Mouse (Mus musculus) bone marrow macrophage, adult 2 months (primary cell): Measurements from ENCODE around the gene March8. TPM values are rescaled to one million over a fixed set of nuclear protein-coding genes. Genes with fewer than 3 reads are reported as not detected.
A peak's percentile ranks its signal among the peaks of the same experiment; 100 is the strongest.

Source experiments
- H3K27ac ChIP-seq: 2 replicates; pipeline ENCODE4 v1.5.1; 2012; ENCODE audit warnings: low read depth, low read length; ENCODE audit not compliant: insufficient read depth
- H3K4me1 ChIP-seq: 2 replicates; pipeline ENCODE4 v1.6.1; 2012; ENCODE audit warnings: low read length; ENCODE audit not compliant: control insufficient read depth, insufficient read depth
- H3K4me3 ChIP-seq: 2 replicates; pipeline ENCODE4 v1.5.1; 2012; ENCODE audit warnings: mild to moderate bottlenecking, low read length, moderate library complexity; ENCODE audit not compliant: insufficient read depth
- CTCF ChIP-seq: IDR thresholded peaks from 2 replicates; pipeline ENCODE4 v1.5.1; 2012; ENCODE audit warnings: low read depth, mild to moderate bottlenecking, low read length, moderate library complexity
- POLR2A ChIP-seq: IDR thresholded peaks from 2 replicates; pipeline ENCODE4 v1.6.1; 2012; ENCODE audit warnings: mild to moderate bottlenecking, low read depth, low read length, borderline replicate concordance
- polyA plus RNA-seq: library from polyadenylated mRNA; stranded (reverse); fragments of >200 nt; gene quantifications from 2 replicates; pipeline ENCODE4 v1.2.4, GENCODE M21; 2012; ENCODE audit not compliant: missing spikeins, insufficient read depth, insufficient read length

Gene March8
- polyA plus RNA-seq: 32.1 and 33.3 TPM in 2 replicates

DNA sequence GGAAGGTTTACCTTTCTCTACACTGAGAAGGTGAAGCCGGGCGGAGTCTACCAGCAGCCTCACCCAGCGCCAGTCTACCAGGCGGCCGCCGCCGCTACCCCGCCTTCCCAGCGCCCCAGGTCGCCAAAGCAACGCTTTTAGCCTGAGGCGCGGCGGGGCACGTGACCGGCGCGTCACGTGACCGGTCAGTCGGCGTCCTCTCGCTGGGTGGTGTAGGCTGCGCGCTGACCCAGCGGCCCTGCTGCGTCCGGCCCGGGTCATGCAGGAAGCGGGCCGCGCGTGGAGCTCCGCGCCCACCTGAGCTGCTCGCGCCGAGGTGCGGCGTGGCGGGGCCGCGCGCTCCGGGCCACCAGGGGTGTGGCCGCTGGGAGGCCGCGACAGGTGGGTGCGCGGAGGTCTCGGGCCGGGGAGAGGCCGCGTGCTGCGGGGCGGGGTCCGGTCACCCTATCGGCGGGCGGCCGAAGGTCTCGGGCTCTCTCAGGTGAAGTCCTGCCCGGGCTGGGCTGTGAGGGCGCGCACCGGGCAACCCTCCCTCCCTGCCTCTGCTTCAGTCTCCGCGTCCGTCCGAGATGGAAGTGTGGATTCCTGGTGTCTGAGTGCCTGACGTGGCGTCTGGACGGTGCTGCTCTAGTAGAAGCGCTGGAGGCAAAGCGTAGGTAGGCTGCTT, at the start of gene March8:
Gene March8 (plus strand): TSS at position 190 of the 667 bp plus-strand sequence.
- Histone ChIP-seq H3K4me3 (peak within 1 kb of the TSS; percentile 98), H3K4me1 (peaks cover 8% of the 10 kb centered on the region), H3K27ac (peak within 1 kb of the TSS; percentile 21)
- no peak for TF ChIP-seq CTCF
- TF ChIP-seq POLR2A: no peak

DNA sequence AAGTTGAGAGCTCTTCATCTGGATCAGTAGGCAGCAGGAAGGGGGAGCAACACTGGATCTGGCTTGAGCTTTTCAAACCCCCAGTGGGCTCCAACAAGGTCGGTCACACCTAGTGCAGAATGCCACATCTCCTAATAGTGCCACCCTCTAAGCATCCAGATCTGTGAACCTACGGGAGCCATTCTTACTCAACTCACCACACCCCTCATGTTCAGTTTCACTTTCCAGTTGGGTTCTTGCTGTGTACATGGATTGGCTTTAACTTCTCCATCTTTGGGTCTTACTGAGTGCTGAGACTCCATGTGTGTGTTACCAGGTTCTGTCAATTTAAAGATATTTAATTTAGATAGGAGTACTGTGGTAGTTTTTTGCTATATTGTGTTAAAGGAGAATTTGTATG, 26.4 kb upstream of the March8 start:
- no peak for TF ChIP-seq CTCF
- TF ChIP-seq POLR2A: no peak
- no peak overlapping the region for H3K4me3 ChIP-seq
- H3K27ac ChIP-seq: no peak overlapping the region
- peaks cover 5% of the 10 kb centered on the region; the same call in 1 of the 2 replicates for H3K4me1 ChIP-seq

DNA sequence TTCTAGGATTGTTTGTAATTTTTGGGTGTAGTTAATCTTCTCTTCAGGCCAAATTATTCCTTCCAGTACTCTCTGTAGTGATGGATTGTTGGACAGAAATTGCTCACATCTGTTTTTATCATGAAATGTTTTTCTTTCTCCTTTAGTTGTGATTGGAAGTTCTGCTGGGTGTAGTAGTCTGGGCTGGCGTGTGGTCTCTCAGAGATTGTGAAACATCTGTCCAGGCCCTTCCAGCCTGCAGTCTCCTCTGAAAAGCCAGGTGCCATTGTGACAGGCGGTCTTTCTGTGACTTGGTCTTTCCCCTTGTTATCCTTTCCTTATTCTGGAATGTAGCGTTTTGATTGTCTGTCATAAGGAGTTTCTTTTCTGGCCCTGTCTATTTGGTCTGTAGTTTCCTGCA, 18.6 kb upstream of the March8 start:
- TF ChIP-seq POLR2A (no peak), CTCF (no peak)
- no peak overlapping the region for H3K4me3 ChIP-seq
- 0 out of 2 replicates have a peak, but pooled peaks cover 2% of the 10 kb centered on the region for H3K4me1 ChIP-seq
- H3K27ac ChIP-seq: no peak overlapping the region

DNA sequence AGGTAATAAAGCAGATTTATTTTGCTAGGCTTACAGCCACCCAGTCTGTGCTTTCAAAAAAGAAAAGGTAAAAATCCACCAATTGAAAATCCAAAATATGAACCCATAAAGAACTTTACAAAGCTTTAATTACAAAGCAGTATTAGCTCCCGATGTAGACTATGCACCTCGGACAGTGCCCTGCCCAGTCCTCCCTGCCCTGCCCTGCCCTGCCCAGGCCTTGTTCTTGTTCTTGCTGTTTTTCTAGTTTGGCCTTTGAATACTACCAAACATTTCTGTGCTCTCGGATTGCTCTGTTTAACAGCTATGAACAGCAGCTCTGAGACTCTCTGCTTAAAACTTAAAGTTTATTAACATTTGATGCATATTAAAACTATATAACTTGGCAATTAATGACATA, 11.2 kb upstream of the March8 start:
- no peaks in the 10 kb centered on the region for H3K4me1 ChIP-seq
- H3K4me3 ChIP-seq: no peak overlapping the region
- no peak overlapping the region for H3K27ac ChIP-seq
- TF ChIP-seq CTCF (no peak), POLR2A (no peak)

DNA sequence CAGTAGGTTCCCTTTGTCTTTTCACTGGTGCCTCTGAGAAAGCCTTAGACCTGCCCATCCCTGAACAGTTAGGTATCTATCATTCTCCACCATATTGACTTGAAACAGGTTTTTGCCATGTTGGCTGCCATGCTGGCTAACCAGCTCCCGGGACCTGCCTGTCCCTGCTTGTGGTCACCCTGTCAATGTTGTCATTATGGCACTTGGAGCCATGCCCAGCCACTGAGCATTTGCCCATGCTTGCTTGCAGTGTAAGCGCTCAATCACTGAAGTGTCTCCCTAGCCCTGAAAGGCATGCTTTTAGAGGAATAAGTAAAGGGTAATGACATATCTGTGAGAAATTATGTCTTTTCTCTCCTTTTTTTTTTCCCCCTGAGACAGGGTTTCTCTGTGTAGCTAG, 6.4 kb upstream of the March8 start:
- no peak for TF ChIP-seq POLR2A
- TF ChIP-seq CTCF: no peak
- no peak overlapping the region for H3K4me3 ChIP-seq
- no peak overlapping the region for H3K27ac ChIP-seq
- no peaks in the 10 kb centered on the region for H3K4me1 ChIP-seq

DNA sequence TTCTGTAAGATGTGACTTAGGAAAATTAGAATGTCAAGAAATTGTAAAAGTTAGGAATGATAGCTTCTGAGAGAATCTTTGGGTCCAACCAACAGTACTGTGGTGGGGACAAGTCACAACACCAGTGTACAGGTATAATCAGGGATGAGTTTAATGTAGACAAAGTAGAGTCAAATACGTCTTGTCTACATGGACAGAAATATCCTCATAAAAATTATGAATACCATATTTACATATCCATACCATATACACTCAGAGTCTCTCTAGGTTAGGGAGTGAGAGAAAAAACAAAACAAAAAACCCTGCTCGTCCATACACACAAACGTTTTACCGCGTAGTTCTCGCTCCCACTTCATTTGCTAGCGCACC, 374 bp upstream of the March8 start:
- no peak for TF ChIP-seq CTCF
- TF ChIP-seq POLR2A: no peak
- peak overlapping the region; percentile 98 for H3K4me3 ChIP-seq
- no peak overlapping the region for H3K27ac ChIP-seq
- H3K4me1 ChIP-seq: peaks cover 8% of the 10 kb centered on the region

DNA sequence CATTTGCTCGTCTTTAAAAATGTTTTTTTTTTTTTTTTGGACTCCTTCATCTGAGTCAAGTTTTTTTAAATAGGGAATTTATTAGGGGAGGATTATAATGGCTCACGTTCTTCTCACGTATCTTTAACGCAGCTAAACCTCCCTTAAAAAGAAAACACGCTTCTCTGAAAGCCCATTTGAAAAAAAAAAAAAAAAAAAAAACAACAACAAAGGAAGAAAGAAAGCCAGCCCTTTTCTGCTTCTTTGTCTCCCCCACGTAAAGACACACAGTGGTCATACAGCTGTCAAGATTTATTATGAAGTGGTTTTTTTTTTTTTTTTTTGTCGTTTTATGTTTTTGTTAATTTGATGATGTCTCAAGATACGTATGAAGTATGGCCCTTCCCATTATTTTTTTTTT, 696 bp downstream of the March8 start:
- peak overlapping the region; percentile 21; the same call in 1 of the 2 replicates for H3K27ac ChIP-seq
- peaks cover 8% of the 10 kb centered on the region for H3K4me1 ChIP-seq
- H3K4me3 ChIP-seq: peak overlapping the region; percentile 98
- TF ChIP-seq CTCF (no peak), POLR2A (no peak)

DNA sequence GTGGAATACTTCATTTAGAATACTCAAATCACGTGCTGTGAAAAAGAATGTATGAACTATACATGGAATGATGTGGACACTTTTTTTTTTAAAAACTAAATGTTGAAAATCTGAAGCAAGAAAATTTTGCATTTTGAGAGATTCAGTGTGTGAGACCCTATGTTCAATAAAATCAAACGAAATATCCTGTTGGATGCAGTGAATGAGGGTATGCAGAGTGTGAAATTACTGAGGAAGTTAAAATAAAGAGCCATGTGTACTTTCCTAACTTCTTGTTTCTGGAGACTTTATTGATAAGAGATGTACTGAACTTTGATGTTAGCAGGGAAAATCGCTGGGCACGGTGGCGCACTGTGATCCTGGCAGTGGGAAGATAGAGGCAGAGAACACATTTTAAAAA, 1.3 kb downstream of the March8 start:
- TF ChIP-seq POLR2A (no peak), CTCF (no peak)
- no peak overlapping the region for H3K27ac ChIP-seq
- peaks cover 8% of the 10 kb centered on the region for H3K4me1 ChIP-seq
- 0 out of 2 replicates have a peak overlapping the region, but pooled peaks have one; percentile 22 for H3K4me3 ChIP-seq

DNA sequence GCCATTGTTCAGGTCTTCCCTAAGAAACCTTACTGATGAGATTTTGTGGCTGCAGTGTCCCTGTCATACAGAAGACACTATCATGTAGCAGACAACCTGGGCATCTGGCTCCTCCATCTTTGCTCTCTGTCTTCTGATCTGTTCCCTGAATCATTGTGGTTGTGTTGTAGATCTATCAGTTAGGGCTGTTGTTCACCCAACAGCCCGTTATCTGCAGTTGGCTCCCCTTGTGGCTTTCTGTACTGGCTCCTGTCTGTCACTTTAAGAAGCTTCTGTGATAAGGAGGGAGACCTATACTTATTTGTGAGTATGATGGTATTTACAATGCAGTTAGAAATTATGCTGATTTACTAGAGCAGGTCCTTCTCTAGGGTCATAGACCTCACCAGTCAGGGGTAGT, 2.7 kb downstream of the March8 start:
- H3K4me3 ChIP-seq: no peak overlapping the region
- peaks cover 8% of the 10 kb centered on the region for H3K4me1 ChIP-seq
- TF ChIP-seq CTCF (no peak), POLR2A (no peak)
- no peak overlapping the region for H3K27ac ChIP-seq

DNA sequence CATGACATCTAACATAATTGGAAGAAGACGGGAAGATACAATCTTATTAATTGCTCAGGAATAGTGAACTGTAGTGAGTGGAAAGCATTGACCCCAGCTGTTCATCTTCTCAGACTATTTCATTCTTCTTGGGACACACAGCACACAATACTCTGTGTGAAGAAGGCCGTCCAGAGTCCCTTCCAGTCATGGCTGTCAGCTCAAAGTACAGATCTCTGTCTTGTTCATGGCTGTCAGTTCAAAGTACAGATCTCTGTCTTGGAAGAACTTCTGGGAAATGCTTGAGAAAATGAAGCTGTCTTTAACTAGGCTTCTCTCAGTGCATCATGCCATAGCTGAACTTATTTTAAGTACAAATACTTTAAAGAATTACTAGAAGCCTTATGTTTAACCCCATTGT, 10.1 kb downstream of the March8 start:
- H3K4me1 ChIP-seq: peaks cover 11% of the 10 kb centered on the region
- H3K4me3 ChIP-seq: no peak overlapping the region
- no peak overlapping the region for H3K27ac ChIP-seq
- no peak for TF ChIP-seq CTCF
- no peak for TF ChIP-seq POLR2A
